Mouse (Mus musculus) midbrain, embryonic 11.5 days (tissue): ENCODE data around the gene Pou2f1. TPM values are rescaled to one million over a fixed set of nuclear protein-coding genes. Genes with fewer than 3 reads are reported as not detected.

Source experiments
- ATAC-seq: fragments of 200-750 bp; cut with Nextera tagmentation; 2 replicates; pipeline ENCODE4 v1.8.0; 2017; ENCODE audit warnings: moderate TSS enrichment, moderate library complexity; ENCODE audit not compliant: low FRiP score
- DNase-seq: peaks from one replicate; pipeline ENCODE4 v3.0.0; 2015; ENCODE audit warnings: low spot score; ENCODE audit errors: missing footprints
- H3K27ac ChIP-seq: fragments of 300-500 bp; sonication (generic); 2 replicates; pipeline ENCODE4 v1.5.1; 2014; ENCODE audit warnings: low read depth, low read length
- H3K27me3 ChIP-seq: fragments of 300-500 bp; sonication (generic); 2 replicates; pipeline ENCODE4 v1.6.1; 2014; ENCODE audit warnings: mild to moderate bottlenecking, low read length, moderate library complexity, mixed read lengths; ENCODE audit not compliant: control insufficient read depth, insufficient read depth
- H3K36me3 ChIP-seq: fragments of 300-500 bp; sonication (generic); 2 replicates; pipeline ENCODE4 v1.6.1; 2014; ENCODE audit warnings: mild to moderate bottlenecking, low read length, moderate library complexity, mixed read lengths; ENCODE audit not compliant: control insufficient read depth, insufficient read depth
- H3K4me1 ChIP-seq: fragments of 300-500 bp; sonication (generic); 2 replicates; pipeline ENCODE4 v1.6.1; 2014; ENCODE audit warnings: low read length; ENCODE audit not compliant: control insufficient read depth, insufficient read depth
- H3K4me2 ChIP-seq: fragments of 300-500 bp; sonication (generic); 2 replicates; pipeline ENCODE4 v1.6.1; 2014; ENCODE audit warnings: mild to moderate bottlenecking, moderate library complexity
- H3K4me3 ChIP-seq: fragments of 300-500 bp; sonication (generic); 2 replicates; pipeline ENCODE4 v1.5.1; 2014; ENCODE audit warnings: low read depth, low read length
- H3K9ac ChIP-seq: fragments of 300-500 bp; sonication (generic); 2 replicates; pipeline ENCODE4 v1.6.1; 2014; ENCODE audit warnings: low read length
- H3K9me3 ChIP-seq: fragments of 300-500 bp; sonication (generic); 2 replicates; pipeline ENCODE4 v1.6.1; 2016; ENCODE audit warnings: low read length; ENCODE audit not compliant: control insufficient read depth
- WGBS: fragments of 180-500 bp; shearing (Covaris S2); extraction: QIAGEN DNeasy Blood & Tissue Kit; methylation state at CpG from one replicate; pipeline ENCODE4 v1.1.7; 2014; 5-methylcytosine and 5-hydroxymethylcytosine counted together
- polyA plus RNA-seq: library from polyadenylated mRNA; unstranded; fragments of >200 nt; fragmentation: Nextera tagmentation; extraction: Ambion mirVana; gene quantifications from 2 replicates; pipeline ENCODE4 v1.2.1, GENCODE M21; 2014

Gene Pou2f1
- polyA plus RNA-seq, 1 experiment from 2014 or later = 32.1 TPM

GRCm38 (mm10) chr1:165969001-165969690, 33.3 kb downstream of the Pou2f1 start:
- no peak overlapping the region for H3K4me2 ChIP-seq
- H3K9me3 ChIP-seq = no peaks in the 10 kb centered on the region
- H3K36me3 ChIP-seq = no peaks in the 10 kb centered on the region
- H3K9ac ChIP-seq = no peak overlapping the region
- whole genome bisulfite sequencing = 89% methylated on average over 3 of the region's 3 CpGs
- no peaks in the 10 kb centered on the region for H3K27me3 ChIP-seq
- H3K27ac ChIP-seq = no peak overlapping the region
- H3K4me1 ChIP-seq = peaks cover 10% of the 10 kb centered on the region
- ATAC-seq (no peak), DNase-seq (no peak)
- H3K4me3 ChIP-seq = no peak overlapping the region

GRCm38 (mm10) chr1:165967027-165967654, 35.3 kb downstream of the Pou2f1 start:
- WGBS = 55% methylated on average over 4 of the region's 4 CpGs
- Histone ChIP-seq H3K27me3 (no peaks in the 10 kb centered on the region), H3K9me3 (no peaks in the 10 kb centered on the region), H3K4me2 (no peak overlapping the region), H3K9ac (no peak overlapping the region), H3K27ac (no peak overlapping the region), H3K4me1 (peaks cover 10% of the 10 kb centered on the region), H3K4me3 (no peak overlapping the region), H3K36me3 (no peaks in the 10 kb centered on the region)
- peak; percentile 90 for DNase-seq
- 0 out of 2 replicates have a peak, but pooled peaks have one; percentile 58 for ATAC-seq

- H3K4me1 ChIP-seq = peaks cover 10% of the 10 kb centered on the region
- H3K4me3 ChIP-seq = no peak overlapping the region
- no peaks in the 10 kb centered on the region for H3K9me3 ChIP-seq
- H3K27me3 ChIP-seq = no peaks in the 10 kb centered on the region
- H3K4me2 ChIP-seq = no peak overlapping the region
- H3K9ac ChIP-seq = no peak overlapping the region
- DNase-seq (peak; percentile 92), ATAC-seq (peak; percentile 83)
- H3K36me3 ChIP-seq = no peaks in the 10 kb centered on the region
- H3K27ac ChIP-seq = no peak overlapping the region
- WGBS = 43% methylated on average over 5 of the region's 5 CpGs
These were observed 36.1 kb downstream of the Pou2f1 start for GRCm38 (mm10) chr1:165966156-165966914.

GRCm38 (mm10) chr1:165961676-165962364, 40.7 kb downstream of the Pou2f1 start:
- WGBS = 89% methylated on average over 6 of the region's 6 CpGs
- Histone ChIP-seq H3K4me3 (no peak overlapping the region), H3K9ac (no peak overlapping the region), H3K9me3 (no peaks in the 10 kb centered on the region), H3K4me2 (no peak overlapping the region), H3K27ac (no peak overlapping the region), H3K36me3 (no peaks in the 10 kb centered on the region), H3K27me3 (no peaks in the 10 kb centered on the region), H3K4me1 (peaks cover 10% of the 10 kb centered on the region)
- ATAC-seq = no peak
- no peak for DNase-seq

GRCm38 (mm10) chr1:165958159-165958558, 44.3 kb downstream of the Pou2f1 start:
- no peaks in the 10 kb centered on the region for H3K4me1 ChIP-seq
- no peak overlapping the region for H3K9ac ChIP-seq
- no peak overlapping the region for H3K4me3 ChIP-seq
- ATAC-seq (no peak), DNase-seq (no peak)
- no peak overlapping the region for H3K27ac ChIP-seq
- H3K9me3 ChIP-seq = no peaks in the 10 kb centered on the region
- no peaks in the 10 kb centered on the region for H3K36me3 ChIP-seq
- H3K27me3 ChIP-seq = no peaks in the 10 kb centered on the region
- no peak overlapping the region for H3K4me2 ChIP-seq

GRCm38 (mm10) chr1:165948214-165948813, 54.2 kb downstream of the Pou2f1 start:
- 0 out of 2 replicates have a peak, but pooled peaks cover 3% of the 10 kb centered on the region for H3K4me1 ChIP-seq

GRCm38 (mm10) chr1:165943270-165943669, 59.2 kb downstream of the Pou2f1 start:
- Histone ChIP-seq H3K4me2 (no peak overlapping the region), H3K9ac (no peak overlapping the region), H3K4me3 (no peak overlapping the region), H3K27me3 (no peaks in the 10 kb centered on the region), H3K27ac (no peak overlapping the region), H3K4me1 (0 out of 2 replicates have a peak, but pooled peaks cover 2% of the 10 kb centered on the region), H3K36me3 (no peaks in the 10 kb centered on the region), H3K9me3 (no peaks in the 10 kb centered on the region)
- WGBS = 94% methylated on average over 1 of the region's 1 CpGs
- DNase-seq = no peak
- no peak for ATAC-seq

More at GRCm38 (mm10) chr1:165948214-165948813, 54.2 kb downstream of the Pou2f1 start:
- Histone ChIP-seq H3K9ac (no peak overlapping the region), H3K9me3 (no peaks in the 10 kb centered on the region), H3K4me2 (no peak overlapping the region), H3K27ac (no peak overlapping the region), H3K36me3 (no peaks in the 10 kb centered on the region), H3K27me3 (no peaks in the 10 kb centered on the region), H3K4me3 (no peak overlapping the region)
- WGBS = 23% methylated on average over 2 of the region's 2 CpGs
- DNase-seq (no peak), ATAC-seq (0 out of 2 replicates have a peak, but pooled peaks have one; percentile 42)

GRCm38 (mm10) chr1:165935466-165935818, 67.0 kb downstream of the Pou2f1 start:
- H3K27ac ChIP-seq = peak overlapping the region; percentile 7; the same call in 1 of the 2 replicates
- ATAC-seq = peak; percentile 60; the same call in 1 of the 2 replicates

More at GRCm38 (mm10) chr1:165935466-165935818, 67.0 kb downstream of the Pou2f1 start:
- peaks cover 15% of the 10 kb centered on the region for H3K4me1 ChIP-seq
- H3K36me3 ChIP-seq = no peaks in the 10 kb centered on the region
- WGBS = 32% methylated on average over 2 of the region's 2 CpGs
- DNase-seq = no peak
- no peak overlapping the region for H3K4me3 ChIP-seq
- H3K27me3 ChIP-seq = no peaks in the 10 kb centered on the region
- no peaks in the 10 kb centered on the region for H3K9me3 ChIP-seq
- no peak overlapping the region for H3K9ac ChIP-seq
- no peak overlapping the region for H3K4me2 ChIP-seq
